Mouse (Mus musculus): ENCODE measurements at regions not wholly inside any gene's neighbourhood (a gene's known extent, or its start where the extent isn't known, plus 50 kb on each side); places are given as distances from the start of the nearest gene placed in this dataset.

- no peaks in the 10 kb centered on the region for H3K27me3 ChIP-seq (ENCODE audit: control insufficient read depth, insufficient read depth, low read length)
- H3K4me1 ChIP-seq (ENCODE audit: control insufficient read depth, insufficient read depth, insufficient read length) = no peaks in the 10 kb centered on the region; the same call in 1 of the 2 replicates
- WGBS = 56% methylated on average over 4 of the region's 4 CpGs
- no peak overlapping the region for H3K4me3 ChIP-seq (ENCODE audit: extremely low read depth, insufficient read depth, insufficient read length)
- H3K36me3 ChIP-seq (ENCODE audit: control insufficient read depth, insufficient read depth, low read length) = no peaks in the 10 kb centered on the region
- no peak overlapping the region for H3K27ac ChIP-seq (ENCODE audit: insufficient read depth, low read length)
- DNase-seq (ENCODE audit: low read depth in 1 of 2, low spot score in 2 of 2) = no peak
- TF ChIP-seq POLR2A (IDR thresholded peaks at IDR 0.05; ENCODE audit: low read depth, low read length) (no peak), CTCF (IDR thresholded peaks at IDR 0.05; ENCODE audit: extremely low read depth, insufficient read depth, insufficient read length, insufficient replicate concordance) (no peak)
Observed at GRCm38 (mm10) chr13:37680837-37681619, 97.2 kb upstream of the Rreb1 start.

DNA sequence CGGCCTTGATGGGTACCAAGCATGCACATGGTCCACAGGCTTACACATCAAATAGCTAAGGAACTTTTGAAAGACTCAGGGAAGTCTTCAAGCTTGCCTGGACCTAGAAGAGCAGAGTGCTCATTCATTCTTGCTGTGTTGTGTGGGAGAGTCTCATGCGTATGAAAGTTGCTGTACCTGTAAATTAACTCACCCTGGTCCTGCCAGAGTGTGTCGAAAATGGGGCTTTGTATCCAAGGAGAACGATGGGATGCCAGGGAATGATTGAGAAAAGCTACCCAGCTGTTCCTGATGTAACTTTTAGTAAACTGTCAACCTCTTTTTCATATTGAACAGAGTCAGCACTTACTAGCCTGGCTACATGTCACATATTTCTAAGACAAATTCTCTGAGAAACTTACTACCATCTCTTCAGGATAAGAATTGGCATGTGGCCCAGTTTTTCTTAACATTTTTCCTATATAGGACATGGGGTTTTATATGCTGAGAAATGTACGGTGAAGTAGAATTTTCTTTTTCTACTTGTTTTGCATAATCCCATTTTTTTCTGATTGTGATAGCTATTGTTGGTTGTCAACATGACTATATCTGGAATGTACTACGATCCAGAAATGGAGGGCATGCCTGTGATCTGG, 95.0 kb upstream of the Rreb1 start:
- no peaks in the 10 kb centered on the region; the same call in 1 of the 2 replicates for H3K4me1 ChIP-seq (ENCODE audit: control insufficient read depth, insufficient read depth, insufficient read length)
- DNase-seq (ENCODE audit: low read depth in 1 of 2, low spot score in 2 of 2) = no peak
- H3K27ac ChIP-seq (ENCODE audit: insufficient read depth, low read length) = no peak overlapping the region
- H3K27me3 ChIP-seq (ENCODE audit: control insufficient read depth, insufficient read depth, low read length) = no peaks in the 10 kb centered on the region
- no peak for TF ChIP-seq CTCF (IDR thresholded peaks at IDR 0.05; ENCODE audit: extremely low read depth, insufficient read depth, insufficient read length, insufficient replicate concordance)
- no peak for TF ChIP-seq POLR2A (IDR thresholded peaks at IDR 0.05; ENCODE audit: low read depth, low read length)
- H3K36me3 ChIP-seq (ENCODE audit: control insufficient read depth, insufficient read depth, low read length) = no peaks in the 10 kb centered on the region
- H3K4me3 ChIP-seq (ENCODE audit: extremely low read depth, insufficient read depth, insufficient read length) = no peak overlapping the region
- WGBS = 91% methylated on average over 6 of the region's 6 CpGs

DNA sequence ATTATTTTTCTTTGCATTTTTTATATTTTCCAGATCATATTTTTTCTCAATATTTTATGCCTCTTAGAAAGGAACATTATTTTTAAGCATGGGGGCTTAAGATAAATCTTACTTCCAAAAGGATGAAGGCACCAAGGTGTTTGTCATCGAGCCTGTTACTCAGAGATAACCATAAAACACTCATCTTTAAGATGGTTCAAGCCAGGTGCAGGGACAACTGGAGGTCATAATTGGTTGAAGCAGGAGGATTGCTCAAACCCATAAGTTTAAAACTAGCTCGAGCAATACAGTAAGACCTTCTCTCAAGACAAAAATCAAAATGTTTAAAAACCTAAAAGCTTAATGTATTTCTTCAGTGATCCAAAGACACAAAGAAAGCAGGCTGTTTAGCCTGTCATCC, 92.6 kb upstream of the Rreb1 start:
- Histone ChIP-seq H3K27ac (ENCODE audit: insufficient read depth, low read length) (no peak overlapping the region), H3K27me3 (ENCODE audit: control insufficient read depth, insufficient read depth, low read length) (no peaks in the 10 kb centered on the region), H3K36me3 (ENCODE audit: control insufficient read depth, insufficient read depth, low read length) (no peaks in the 10 kb centered on the region), H3K4me3 (ENCODE audit: extremely low read depth, insufficient read depth, insufficient read length) (no peak overlapping the region), H3K4me1 (ENCODE audit: control insufficient read depth, insufficient read depth, insufficient read length) (no peaks in the 10 kb centered on the region; the same call in 1 of the 2 replicates)
- DNase-seq (ENCODE audit: low read depth in 1 of 2, low spot score in 2 of 2) = no peak
- TF ChIP-seq POLR2A (IDR thresholded peaks at IDR 0.05; ENCODE audit: low read depth, low read length) (no peak), CTCF (IDR thresholded peaks at IDR 0.05; ENCODE audit: extremely low read depth, insufficient read depth, insufficient read length, insufficient replicate concordance) (no peak)
- 89% methylated on average over 2 of the region's 2 CpGs for WGBS

DNA sequence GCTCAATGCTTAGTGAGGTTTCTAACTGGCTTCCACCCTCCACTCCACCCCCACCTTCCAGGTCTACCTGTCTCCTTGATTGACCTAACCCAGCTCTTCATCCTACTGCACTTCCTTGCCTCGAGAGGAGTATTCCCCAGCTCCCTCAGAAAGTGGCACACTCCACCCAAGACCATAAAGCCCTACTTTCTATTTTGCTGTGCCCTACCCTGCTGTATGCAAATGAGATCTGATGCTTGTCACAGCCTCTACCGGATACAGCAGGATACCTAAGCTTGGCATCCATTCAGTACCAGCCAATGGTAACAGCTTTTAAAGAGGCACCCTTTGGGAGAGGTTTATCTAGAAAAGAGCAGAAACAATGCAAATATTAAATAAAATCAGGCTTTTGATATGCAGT, 92.1 kb upstream of the Rreb1 start:
- Histone ChIP-seq H3K4me3 (ENCODE audit: extremely low read depth, insufficient read depth, insufficient read length) (no peak overlapping the region), H3K36me3 (ENCODE audit: control insufficient read depth, insufficient read depth, low read length) (no peaks in the 10 kb centered on the region), H3K27me3 (ENCODE audit: control insufficient read depth, insufficient read depth, low read length) (no peaks in the 10 kb centered on the region), H3K4me1 (ENCODE audit: control insufficient read depth, insufficient read depth, insufficient read length) (no peaks in the 10 kb centered on the region; the same call in 1 of the 2 replicates), H3K27ac (ENCODE audit: insufficient read depth, low read length) (no peak overlapping the region)
- DNase-seq (ENCODE audit: low read depth in 1 of 2, low spot score in 2 of 2) = no peak
- TF ChIP-seq CTCF (IDR thresholded peaks at IDR 0.05; ENCODE audit: extremely low read depth, insufficient read depth, insufficient read length, insufficient replicate concordance) (no peak), POLR2A (IDR thresholded peaks at IDR 0.05; ENCODE audit: low read depth, low read length) (no peak)
- 40% methylated on average over 2 of the region's 2 CpGs for WGBS

DNA sequence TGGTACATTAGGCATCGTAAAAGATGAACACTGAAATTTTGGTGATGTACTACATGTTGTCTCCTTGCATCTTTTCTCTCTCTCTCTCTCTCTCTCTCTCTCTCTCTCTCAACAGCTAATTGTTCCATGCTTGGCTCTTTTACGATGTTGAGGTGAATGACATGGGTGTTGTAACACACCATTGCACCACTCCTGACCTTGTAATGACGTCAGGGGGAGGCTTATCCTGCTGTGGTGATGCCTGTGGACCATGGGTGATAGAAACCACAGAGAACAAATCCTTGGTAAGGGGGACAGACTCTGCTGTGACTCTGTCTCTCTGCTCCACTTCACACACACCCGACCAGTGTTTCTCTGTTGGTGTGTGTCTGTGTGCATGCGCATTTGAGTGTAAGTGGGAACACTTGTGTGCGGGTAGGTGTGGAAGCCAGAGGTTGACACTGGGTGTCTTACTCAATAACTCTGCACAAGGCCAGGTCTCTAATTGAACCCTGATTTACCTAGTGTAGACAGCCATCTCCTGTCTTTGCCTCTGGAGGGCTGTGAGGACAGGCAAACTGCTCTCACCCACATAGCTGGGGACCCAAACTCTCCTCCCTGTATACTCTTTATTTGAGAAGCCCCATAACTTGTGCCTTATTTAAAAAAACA, 88.9 kb upstream of the Rreb1 start:
- H3K27me3 ChIP-seq (ENCODE audit: control insufficient read depth, insufficient read depth, low read length) = no peaks in the 10 kb centered on the region
- no peak overlapping the region for H3K4me3 ChIP-seq (ENCODE audit: extremely low read depth, insufficient read depth, insufficient read length)
- no peaks in the 10 kb centered on the region for H3K36me3 ChIP-seq (ENCODE audit: control insufficient read depth, insufficient read depth, low read length)
- no peaks in the 10 kb centered on the region; the same call in 1 of the 2 replicates for H3K4me1 ChIP-seq (ENCODE audit: control insufficient read depth, insufficient read depth, insufficient read length)
- no peak for DNase-seq (ENCODE audit: low read depth in 1 of 2, low spot score in 2 of 2)
- H3K27ac ChIP-seq (ENCODE audit: insufficient read depth, low read length) = no peak overlapping the region
- WGBS = 92% methylated on average over 6 of the region's 6 CpGs
- TF ChIP-seq CTCF (IDR thresholded peaks at IDR 0.05; ENCODE audit: extremely low read depth, insufficient read depth, insufficient read length, insufficient replicate concordance) (no peak), POLR2A (IDR thresholded peaks at IDR 0.05; ENCODE audit: low read depth, low read length) (no peak)

GRCm38 (mm10) chr13:37691855-37692445, 86.2 kb upstream of the Rreb1 start:
- Histone ChIP-seq H3K36me3 (ENCODE audit: control insufficient read depth, insufficient read depth, low read length) (no peaks in the 10 kb centered on the region), H3K27me3 (ENCODE audit: control insufficient read depth, insufficient read depth, low read length) (no peaks in the 10 kb centered on the region), H3K4me3 (ENCODE audit: extremely low read depth, insufficient read depth, insufficient read length) (no peak overlapping the region), H3K4me1 (ENCODE audit: control insufficient read depth, insufficient read depth, insufficient read length) (no peaks in the 10 kb centered on the region), H3K27ac (ENCODE audit: insufficient read depth, low read length) (no peak overlapping the region)
- 20% methylated on average over 5 of the region's 5 CpGs for WGBS
- TF ChIP-seq CTCF (IDR thresholded peaks at IDR 0.05; ENCODE audit: extremely low read depth, insufficient read depth, insufficient read length, insufficient replicate concordance) (no peak), POLR2A (IDR thresholded peaks at IDR 0.05; ENCODE audit: low read depth, low read length) (no peak)
- DNase-seq (ENCODE audit: low read depth in 1 of 2, low spot score in 2 of 2) = no peak
